Mouse (Mus musculus) gastrocnemius, postnatal 4 days (tissue): ENCODE results near the gene Mgea5. TPM values are rescaled to one million over a fixed set of nuclear protein-coding genes. Genes with fewer than 3 reads are reported as not detected.
A peak's percentile ranks its signal among the peaks of the same experiment; 100 is the strongest.

ENCODE experiments used
- DNase-seq, 2 experiments: peaks; one replicate each; pipeline ENCODE4 v3.0.0; 2021 to 2022; ENCODE audit warnings: low spot score in 2 of 2, mixed read lengths in 2 of 2
- total RNA-seq, 2 experiments: library from RNA; stranded (reverse); gene quantifications; 2 replicates each; pipeline ENCODE4 v1.2.3; 2021

The Mgea5 gene
- total RNA-seq, 2 experiments from 2014 or later: 54.7 to 64.1 TPM

DNA sequence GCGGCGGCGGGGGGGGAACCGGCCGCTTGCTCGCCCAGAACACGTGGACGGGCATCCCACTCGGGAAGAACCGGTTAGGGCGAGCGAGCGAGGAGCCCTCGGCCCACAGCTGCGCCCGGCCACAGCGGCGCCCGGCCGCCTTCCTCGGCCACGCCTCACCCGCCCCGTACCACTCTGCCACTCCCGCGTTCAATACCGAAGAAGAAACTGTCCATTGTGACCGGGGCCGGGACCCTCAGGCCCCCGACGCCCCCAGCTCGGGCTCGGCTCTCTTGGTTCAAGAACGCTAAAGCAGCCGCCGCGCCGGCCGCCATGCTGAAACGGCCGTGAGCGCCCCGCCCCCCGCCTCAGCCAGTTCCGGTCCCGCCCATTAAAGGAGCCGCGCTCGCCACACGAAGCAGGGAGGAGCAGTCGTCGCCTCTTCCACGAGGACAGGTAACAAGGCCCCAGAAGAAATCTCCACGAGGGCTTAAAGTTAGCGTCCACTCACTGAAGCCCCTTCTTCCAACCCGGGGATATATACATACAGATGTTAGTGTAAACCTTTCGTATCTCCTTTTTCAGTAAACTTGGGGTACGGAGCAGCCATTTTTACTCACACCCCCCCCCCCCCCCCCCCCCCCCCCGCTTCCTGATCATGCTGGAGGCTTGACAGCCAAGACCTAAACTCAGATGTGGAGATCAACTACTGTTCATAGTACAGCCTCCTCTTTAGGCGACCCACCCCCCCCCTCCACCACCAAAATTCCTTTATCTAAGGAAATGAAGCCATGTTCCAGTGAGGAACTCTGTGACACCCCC, 34.2 kb downstream of the Mgea5 start, which contains the start of gene Npm3:
TSS of gene Npm3 (minus strand) at position 349 of the 801 bp plus-strand sequence.
- DNase-seq: peak; percentile 76 to 86

DNA sequence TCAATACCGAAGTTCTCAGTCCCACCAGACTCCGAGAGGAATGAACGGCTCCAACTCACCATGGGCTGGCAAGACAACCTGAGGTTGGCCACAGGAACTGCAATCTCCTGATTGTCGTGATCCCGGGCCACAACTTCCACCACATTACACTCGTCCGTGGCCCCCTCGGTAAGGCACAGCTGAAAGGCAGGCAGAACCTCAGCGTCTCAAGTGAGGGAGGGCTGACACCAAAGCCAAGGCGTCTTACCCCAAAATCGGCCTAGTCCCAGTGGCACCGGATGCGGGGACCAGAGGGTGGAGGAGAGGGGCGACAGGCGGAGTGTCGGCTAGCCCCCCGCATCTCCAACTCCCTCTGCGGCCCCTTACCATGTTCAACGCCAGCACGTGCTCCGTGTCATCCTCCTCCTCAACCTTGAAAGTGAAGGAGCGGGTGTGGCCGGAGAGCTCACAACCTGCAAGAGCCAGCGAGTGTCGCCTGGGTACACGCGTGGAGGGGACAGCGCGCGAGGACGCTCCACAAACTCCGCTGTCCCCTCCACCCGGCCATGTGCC, 34.9 kb downstream of the Mgea5 start:
- no peak for DNase-seq

DNA sequence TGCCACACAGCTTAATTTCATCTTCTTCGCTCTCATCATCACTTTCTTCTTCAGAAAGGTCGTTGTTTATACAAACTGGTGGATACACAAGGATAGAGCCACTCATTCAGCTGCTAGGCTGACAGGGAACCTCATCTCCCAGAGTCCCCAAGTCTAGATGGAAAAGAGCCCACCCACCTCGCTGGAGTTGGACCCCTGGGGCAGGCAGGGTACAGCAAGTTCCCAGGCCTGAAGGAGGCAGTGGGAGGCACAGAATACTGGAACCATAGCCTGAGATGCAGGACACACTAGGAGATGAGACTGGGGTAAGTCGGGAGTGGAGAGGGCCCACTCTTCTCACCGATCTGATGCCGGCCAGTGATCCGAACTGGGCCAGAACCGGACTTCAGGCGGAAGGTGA, 35.4 kb downstream of the Mgea5 start:
- DNase-seq: no peak

DNA sequence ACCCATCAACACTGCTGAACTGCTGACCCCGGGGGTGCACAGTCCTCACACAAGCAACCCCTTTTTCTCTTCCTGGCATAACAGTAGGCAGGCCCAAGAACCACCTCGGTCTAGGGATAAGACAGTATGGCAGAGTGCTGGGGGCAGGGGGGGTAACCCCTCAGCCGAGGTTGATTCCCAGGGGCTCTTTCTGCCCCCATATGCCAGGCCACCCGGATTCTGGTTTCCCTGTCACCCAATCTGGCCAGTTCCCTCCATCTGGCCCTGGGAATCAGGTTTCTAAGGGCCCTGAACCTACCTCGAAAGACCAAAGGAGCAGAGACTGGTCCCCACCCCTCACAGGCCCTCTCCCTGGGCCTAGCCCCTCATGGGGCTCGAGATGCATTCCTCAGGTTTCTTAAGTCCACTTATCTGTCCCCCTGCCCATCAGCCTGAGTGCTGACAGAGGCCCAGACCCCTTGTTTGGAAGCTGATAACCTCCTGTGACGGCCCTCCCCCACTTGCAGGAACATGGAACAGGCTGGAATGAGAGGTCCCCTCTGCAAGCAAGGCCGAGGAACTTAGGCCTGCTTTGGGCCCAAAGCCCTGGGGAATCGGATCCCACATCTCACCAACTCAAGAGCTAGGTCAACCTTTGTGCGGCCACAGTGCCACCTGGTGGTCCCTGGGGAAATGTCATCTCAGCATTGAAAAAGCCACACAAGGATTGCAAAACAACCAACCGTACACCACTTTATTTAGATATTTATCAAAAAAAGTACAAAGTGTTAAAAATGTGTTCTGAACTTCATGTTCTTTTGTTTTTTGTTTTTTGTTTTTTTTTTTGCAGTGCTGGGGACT, 36.4 kb downstream of the Mgea5 start:
- peak; percentile 67 to 75 for DNase-seq

DNA sequence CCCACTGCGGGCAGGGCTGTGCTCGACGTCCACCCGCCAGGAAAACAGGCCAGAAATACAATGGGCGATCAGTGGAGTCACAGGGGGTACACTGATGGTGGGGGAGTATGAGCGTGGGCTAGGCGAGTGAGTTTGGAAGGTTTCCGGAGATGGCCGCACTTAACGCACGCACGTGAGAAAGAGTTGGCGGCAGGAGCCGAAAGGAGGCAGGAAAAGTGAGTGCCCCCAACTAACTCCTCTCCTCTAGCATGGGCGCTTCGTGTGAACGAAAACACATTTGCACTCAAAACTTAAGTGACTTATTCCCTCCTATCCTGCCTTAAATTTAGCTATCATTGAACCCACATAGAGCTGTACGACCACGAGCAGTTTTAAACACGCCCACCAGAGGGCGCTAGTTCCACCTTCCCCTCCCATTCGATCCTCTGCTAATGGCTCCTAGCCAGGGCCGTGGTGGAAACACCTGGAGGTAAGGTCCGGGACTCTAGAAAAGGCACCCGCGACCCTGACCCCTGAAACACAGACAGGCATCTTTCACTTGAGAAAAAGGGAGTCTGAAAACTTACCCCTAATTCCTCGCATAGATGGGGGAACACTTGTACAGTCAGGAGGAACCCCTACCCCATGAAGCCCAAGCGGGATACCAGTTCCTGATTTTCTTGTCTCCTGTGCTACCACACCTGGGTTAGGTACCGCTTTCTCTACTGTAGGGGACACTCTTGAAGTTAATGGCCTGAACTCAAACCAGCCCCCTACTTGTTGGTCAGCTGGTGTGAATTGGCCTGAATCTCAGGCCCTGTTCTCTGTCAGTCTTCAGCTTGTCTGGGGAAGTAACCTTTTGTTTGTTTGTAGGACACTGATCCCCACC, 37.2 kb downstream of the Mgea5 start:
- DNase-seq: peak in 1 of 2 experiments; percentile 74

DNA sequence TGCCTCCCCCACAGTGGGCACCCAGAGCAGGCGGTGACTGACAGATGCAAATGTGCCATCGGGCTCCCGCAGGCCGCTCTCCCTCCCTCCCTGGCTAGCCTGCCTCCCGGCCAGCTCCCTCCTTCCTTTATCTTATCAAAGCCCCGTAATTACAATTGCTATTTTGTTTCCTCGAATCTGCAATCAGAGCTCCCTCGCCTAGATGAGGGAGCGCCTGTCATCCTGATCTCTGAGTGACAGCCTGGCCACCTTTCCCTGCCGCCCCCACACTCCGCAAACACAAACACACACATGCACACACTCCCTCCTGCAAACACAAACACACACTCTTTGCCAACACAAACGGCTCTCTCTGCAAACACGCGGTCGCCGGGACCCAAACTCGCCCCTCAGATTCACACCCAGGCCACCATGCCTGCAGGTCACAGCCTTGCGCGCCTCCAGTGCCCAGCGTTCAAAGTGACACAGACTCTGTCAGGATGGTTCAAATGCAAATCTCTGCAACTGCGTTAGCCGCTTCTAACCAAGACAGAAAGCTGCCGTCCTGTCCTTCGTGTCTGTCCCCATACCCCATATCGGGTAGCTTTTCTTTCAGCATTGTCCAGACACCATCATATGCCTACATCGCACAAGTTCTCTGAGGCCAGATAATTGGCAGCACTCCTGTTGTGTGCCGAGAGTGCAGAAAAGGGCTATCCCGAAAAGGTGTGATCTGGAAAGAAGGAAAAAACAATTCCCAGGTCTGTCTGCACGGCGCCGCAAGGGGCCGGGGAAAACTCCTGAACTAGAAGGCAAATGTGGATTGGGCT, 38.1 kb downstream of the Mgea5 start:
- DNase-seq: no peak

DNA sequence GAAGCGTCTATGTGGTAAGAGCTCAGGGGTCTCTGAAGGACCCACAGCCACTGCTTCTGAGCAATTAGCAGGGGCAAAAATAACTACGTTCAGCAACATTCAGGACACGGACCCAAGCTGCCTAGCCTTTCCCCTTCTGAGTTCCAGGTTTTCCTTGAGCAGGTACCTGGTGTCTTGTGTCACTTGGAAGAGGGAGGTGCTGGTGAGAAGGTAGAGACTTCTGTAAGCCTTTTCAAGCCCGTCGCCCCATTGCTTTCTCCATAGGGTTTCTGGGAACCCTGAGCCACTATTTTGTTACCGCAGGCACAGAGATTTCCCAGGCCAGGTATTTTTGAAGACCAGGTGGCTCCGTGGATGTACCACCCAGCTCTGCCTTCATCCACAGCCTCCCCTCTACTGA, 40.0 kb downstream of the Mgea5 start:
- DNase-seq: no peak

DNA sequence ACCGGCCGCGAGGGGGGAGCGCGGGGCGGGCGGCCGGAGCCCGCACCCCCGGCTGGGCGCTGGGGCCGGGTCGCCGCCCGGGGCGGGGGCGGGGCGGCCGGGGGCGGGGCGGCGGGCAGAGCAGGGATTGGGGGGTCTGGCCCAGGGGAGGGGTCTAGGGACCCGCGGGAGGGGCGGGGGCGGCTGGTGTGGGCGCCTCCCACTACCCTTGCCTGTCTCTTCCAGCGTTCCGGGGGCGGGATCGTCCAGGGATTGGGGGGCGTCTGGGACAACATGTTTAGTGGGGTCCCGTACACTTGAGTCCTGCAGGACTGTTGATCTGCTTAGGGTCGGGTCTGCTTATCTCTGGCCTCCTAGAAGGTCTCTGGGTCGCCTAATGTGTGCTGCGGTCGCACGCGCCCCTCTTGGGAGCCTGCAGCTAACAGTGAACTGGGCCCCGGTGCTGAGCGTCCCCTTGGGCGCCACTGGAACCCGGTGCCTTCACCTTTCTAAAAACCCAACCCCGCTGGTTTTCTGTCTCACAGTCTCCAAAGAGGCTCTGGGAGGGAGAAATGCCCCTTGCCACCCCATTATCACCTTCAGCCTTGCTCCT, 40.6 kb downstream of the Mgea5 start:
- no peak for DNase-seq

DNA sequence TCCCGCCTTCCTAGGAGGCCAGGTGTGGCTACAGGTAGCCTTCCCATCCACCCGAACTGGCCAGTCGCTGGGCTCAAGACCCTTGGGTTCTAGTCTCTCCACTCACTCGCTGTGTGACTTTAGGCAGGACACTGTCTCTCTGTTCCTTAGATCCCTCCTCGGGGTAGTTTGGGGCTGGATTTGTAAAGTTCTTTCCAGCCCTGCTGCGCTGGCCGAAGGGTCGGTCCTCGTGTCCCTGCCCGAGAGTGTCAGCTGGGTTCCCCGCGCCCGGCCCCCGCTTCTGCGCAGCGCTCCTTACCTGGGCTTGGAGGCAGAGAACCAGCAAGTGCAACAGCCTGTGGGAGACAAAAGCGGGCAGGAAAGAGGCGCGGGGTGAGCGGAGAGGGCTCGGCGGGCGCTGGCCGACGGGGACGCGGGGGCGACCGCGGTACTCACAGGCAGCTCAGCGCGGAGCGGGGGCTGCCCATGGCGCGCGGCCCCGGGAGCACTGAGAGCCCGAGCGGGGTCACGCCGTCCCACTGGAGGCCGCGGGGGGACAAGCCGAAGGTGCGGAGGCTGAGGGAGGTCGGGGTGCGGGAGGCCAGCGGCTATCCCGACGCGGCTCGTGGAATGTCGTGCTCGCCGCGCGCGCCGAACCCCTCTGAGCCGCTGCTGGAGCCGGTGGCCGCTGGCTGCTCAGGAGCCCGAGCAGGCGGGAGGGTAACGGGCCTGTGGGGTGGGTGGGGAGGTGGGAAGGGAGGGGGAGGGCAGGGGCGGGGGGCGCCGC, 41.2 kb downstream of the Mgea5 start, which contains the start of gene Fgf8:
TSS of gene Fgf8 (minus strand) at position 698 of the 766 bp plus-strand sequence.
- no peak for DNase-seq

DNA sequence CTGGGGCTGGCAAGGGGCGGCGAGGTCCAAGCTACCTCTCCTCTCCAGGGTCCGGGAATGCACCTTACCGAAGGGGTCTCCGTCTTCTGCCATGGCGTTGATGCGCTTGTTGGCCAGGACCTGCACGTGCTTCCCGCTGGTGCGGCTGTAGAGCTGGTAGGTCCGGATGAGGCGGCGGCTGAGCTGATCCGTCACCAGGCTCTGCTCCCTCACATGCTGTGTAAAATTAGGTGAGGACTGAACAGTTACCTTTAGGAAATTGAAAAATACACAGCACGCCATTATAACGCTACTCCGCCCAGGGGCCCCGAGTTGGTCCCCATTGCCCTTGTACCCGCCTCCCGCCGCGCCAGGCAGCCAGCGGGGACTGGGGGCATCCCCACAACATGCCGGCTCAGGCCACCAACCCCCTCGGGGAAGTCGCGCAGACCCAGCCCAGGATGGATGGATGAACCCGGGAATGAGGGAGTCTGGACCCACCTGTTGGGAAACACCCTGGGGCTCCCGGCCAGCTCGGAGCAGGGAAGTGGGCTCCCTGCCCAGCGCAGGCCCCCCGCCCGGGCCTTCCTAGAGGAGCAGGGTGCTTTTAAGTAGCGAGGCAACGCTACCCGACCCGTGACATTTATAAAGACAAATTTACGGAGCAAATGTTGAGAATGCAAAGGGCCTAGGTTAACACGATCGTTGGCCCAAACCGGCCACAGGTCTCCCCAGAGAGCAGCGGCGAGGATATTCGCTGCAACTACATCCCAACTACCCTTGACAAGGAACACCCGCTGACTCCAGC, 42.0 kb downstream of the Mgea5 start:
- no peak for DNase-seq

DNA sequence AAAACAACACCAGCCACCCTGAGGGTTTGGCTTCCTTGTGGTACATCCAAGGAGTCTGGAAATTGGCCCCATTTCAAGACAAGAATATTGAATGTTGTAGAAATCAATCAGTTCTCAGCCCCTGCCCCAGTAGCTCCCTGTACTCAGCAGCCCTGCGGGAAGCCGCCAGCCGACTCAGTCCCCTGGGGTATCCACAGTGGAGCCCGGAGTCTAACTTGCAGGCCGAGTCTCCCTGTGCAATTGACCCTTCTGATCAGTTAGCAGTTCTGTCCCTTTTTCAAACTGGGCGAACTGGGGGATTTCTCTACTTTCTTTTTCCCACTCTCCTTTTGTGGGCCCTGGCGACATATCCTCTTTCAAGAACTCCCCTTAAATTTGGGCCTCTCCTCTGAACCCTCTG, 42.8 kb downstream of the Mgea5 start:
- no peak for DNase-seq

DNA sequence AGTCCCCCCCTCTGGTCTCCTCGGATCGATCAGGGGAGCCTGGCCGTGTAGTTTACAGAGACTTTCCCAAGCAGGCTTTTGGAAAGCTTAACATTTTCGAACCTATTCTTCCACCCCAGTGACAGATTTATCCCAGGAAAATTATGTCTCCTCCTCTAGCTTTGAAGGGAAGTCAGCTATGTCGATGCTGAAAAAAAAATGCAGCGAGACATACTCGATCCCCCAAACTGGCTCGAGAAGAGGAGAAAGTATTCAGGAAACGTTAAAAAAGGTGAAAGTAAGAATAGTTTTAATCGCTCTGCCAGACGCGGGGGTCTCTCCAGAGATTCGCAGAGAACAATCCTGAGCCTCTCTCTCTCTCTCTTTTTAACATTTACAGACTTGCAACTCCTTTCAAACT, 43.4 kb downstream of the Mgea5 start:
- DNase-seq: no peak

DNA sequence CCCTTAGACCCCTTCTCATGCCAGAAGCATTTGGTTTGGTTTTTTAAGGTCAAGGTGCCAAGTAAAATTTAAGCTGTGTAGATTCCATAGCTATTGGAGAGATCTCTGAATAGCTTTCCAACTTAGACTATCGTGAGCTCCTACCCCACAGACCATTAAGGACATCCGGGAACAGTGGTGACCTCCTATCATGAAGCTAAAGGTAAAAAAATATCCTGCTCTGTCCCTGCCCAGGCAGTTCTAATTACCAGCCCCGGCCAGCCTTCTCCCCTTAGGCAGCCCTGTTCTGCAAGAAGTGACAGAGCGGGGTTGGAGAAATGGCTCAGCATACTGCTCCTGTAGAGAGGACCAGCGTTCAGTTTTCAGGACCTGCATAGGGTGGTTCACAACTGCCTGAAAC, 45.1 kb downstream of the Mgea5 start:
- DNase-seq: no peak

DNA sequence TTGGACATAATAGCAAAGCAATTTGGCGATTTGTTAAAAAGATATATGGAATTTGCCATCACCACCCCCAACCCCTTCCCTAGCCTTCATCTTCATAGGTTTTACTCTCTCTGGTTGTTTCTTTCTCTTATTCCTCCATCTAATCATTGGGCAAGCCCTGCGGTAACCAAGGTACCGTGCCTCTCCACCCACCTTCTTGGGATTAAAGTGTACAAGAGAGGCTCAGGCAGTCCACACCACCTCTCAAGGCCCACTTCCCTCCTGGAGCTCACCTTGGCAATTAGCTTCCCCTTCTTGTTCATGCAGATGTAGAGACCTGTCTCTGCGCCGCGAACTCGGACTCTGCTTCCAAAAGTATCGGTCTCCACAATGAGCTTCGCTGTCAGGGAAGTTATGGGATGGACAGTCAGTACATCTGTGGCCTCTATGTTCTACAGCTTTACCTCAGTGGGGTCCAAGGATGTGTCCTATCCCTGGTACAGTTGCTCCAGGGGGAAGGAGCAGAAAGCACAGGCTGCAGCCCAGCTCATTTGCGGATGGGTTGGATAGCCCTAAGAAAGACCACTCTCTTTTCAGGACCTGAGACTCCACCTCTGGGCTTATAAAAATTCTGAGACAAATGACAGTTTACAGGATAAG, 45.7 kb downstream of the Mgea5 start:
- DNase-seq: no peak

DNA sequence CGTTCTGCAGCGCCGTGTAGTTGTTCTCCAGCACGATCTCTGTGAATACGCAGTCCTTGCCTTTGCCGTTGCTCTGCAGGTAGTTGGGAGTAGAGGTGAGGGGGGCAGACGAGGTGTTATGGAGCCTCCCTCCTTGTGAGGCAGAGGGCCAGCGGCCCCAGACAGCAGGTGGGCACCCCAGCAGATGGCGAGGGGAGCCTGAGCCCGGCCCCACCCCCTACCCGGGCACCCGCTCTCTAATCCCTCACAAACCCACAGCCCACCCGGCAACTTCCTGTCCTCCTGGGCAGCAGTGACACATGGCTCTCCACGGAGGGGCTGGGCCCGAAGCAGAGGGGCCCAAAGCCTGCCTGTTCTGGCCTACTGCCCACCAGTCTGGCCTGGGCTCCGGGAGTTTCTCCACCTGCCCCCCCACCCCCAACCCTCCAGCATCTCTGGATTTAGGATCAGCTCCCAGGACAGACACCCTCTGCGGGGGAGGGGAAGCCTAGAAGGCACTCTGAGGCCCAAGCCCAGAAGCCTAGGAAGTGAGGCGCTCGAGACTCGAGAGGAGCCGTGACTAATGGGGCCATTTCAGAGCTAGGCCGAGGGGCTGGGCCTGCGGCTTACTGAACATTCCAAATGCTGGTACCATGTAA, 46.3 kb downstream of the Mgea5 start:
- no peak for DNase-seq

DNA sequence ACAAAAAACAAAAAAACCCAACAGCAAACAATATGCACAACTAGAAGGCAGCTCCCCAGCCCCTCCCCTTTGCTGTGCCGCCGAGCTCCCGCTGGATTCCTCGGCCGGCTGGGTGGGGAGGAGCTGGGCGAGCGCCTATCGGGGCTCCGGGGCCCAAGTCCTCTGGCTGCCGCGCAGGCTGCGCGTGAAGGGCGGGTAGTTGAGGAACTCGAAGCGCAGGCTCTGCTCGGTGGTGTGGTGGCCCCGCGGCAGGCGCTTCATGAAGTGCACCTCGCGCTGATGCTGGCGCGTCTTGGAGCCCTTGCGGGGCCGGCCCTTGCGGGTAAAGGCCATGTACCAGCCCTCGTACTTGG, 46.8 kb downstream of the Mgea5 start:
- peak in 1 of 2 experiments; percentile 52 for DNase-seq

DNA sequence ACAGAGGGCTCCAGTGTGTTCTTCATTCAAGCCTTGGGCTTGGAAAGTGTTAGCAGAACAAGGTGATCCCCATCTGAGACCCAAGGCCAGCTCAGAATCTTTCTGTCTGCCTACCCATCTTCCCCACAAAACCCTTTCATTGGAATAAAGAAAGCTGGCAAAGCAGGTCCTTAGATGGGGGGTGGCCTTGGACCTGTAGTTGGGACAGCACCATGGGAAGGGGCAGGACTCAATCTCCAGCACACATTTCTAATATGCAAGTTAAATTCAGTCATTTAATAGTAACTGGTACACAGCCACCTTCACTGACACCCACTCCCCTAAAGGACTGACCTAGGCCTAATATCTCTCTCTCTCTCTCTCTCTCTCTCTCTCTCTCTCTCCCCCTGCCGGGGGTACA, 47.4 kb downstream of the Mgea5 start:
- DNase-seq: no peak
